Mouse (Mus musculus): ENCODE data around the gene Tmem151b.

Tmem151b gene

DNA sequence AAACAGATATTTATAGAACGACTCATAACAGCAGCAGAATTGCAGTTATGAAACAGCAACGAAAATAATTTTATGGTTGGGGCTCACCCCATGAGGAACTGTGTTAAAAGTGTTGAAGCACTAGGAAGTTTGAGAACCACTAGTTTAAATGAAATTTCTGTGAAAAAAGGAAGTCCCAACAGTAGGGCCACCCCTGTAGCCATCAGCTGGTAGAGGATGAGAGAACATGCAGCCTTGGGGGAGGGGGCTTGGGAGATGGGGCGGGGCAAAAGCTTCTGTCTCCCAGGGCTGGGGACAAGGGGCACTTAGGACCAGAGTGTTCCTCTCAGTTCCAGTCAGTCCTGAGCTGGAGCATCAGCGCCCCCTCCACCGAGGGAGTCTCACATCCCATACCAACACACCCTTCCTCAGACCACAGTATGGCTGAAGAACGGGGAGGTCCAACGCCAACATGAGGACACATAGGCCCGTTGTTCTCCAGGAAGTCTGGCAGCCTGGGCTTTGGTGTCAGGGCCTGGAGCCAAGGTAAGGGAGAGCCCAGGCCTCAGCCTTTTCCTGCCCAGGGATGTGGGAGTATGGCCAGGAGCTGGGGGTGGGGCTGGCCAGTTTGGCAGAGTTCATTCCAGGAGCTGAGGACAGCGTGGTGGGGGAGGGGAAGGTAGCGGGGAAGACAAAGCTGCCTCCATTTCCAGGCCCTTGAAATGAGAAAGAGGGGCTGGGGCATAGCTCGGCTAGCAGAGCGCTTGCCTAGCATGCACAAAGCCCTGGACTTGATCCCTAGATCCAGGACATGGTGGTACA is 34.8 kb upstream of the Tmem151b start:
- peak; percentile 97 for DNase-seq (ENCODE audit: low spot score)

DNA sequence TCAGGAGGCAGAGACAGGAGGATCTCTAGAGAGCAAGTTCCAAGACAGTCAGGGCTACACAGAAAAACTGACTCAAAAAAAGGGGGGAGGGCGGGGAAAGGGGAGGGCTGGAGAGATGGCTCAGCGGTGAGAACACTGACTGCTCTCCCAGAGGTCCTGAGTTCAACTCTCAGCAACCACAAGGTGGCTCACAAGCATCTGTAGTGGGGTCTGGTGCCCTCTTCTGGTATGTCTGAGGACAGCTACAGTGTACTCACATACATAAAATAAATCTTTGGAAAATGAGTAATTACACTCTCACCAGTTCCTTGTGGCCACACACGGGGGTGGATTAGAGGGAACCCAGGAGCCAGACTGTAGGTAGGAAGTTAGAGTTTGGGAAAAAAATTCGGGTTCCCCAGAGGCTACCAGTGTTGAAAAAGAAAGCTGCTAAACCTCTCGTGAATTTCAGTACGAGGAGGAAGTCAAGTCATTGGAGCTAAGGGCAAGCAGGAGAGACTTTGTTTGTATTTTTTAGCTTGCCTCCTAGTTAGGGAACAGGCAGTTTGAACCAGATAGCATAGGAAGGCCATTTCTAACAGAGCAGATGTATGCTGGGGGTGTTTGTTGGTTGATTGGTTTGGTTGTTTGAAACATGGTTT is 33.4 kb upstream of the Tmem151b start:
- peak; percentile 58 for DNase-seq (ENCODE audit: low spot score)

DNA sequence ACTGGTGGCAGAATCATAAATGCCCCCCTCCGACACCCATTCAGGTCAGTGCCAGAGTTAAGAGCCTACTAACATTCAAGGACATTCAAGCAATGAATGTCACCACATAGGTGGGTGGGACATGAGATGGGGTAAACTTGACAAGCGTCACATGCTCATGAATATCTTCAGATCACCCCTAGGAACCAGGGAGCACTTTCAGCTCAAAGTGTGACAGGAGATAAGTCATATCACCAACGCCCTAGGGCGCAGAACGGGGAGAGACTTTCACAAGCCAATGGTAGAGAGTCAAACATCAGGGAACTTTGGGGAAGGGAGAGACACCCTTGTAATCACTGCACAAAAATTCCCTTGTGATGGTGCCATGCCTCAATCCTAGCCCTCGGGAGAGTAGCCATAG is 32.7 kb upstream of the Tmem151b start:
- DNase-seq (ENCODE audit: low spot score): no peak

DNA sequence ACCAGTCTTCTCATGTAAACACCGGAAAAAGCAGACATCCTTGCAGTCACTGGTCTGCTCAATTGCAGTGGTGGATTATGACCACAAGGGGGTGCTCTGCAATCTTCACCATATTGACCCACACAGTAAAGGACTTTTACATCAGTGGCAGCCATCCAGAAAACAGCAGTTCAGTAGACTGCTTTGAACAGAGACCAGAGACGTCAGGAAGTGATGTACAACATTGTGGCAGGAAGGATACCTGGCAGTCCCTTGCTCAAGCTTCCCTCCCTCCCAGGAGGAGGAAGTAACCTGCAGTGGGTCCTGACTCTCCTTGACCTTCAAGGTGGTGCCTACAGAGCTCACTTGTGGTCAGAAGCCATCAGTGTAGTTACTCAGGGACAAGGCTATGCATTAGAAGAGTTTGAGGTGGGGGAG is 32.1 kb upstream of the Tmem151b start:
- DNase-seq (ENCODE audit: low spot score): peak; percentile 91

DNA sequence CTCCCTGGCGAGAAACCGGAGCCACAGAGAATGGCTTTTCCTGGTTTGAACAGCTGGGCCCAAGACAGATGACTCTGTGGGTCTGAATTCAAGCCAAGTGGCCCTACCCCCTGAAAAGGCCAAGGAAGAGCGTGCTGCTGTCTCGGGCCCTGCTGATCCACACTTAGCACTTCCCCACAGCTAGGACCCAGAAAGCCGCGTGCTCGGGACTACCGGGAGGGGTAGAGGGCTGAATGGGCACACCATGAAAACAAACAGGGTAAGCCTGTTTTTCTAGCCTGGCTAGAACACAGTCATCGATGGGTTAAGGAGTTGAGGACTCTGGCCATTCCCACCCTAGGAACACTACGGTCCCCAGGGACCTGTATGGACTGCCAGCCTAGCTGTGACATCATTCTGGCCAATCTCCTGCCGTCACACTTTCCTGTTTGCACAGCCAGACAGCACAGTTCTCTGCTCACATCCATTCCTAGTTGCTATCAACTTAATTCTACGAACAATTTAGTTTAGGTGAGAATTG is 31.5 kb upstream of the Tmem151b start:
- DNase-seq (ENCODE audit: low spot score): no peak

DNA sequence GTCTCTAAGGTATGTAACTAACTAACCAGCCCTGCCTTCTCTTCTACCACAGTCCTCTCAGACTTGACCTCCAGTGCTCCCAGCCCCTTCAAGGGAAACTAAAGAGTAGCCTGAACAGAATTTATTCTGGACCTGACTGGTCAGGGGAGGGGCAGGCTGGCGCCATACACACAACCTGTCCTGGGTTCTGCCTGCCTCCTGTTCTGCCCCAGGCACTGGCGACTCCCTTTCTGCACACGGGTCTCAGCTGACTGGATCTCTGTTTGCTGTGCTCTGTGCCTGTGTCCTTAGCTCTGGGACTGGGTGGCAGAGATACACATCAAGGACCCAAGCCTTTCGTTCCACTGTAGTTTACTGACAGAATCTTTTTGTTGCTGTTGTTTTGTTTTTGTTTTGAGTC is 30.1 kb upstream of the Tmem151b start:
- no peak for DNase-seq (ENCODE audit: low spot score)

DNA sequence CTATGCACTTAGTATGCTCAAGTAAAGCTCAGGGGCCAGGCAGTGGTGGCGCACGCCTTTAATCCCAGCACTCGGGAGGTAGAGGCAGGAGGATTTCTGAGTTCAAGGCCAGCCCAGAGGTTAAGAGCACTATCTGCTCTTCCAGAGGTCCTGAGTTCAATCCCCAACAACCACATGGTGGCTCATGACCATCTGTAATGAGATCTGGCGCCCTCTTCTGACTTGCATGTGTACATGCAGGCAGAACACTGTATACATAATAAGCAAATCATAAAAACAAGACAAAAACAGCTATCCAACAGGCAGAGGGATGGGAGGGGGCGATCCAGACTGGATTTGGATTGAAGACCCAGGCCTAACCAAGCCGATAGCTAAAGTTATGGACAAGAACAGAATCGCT is 29.4 kb upstream of the Tmem151b start:
- DNase-seq (ENCODE audit: low spot score): no peak

DNA sequence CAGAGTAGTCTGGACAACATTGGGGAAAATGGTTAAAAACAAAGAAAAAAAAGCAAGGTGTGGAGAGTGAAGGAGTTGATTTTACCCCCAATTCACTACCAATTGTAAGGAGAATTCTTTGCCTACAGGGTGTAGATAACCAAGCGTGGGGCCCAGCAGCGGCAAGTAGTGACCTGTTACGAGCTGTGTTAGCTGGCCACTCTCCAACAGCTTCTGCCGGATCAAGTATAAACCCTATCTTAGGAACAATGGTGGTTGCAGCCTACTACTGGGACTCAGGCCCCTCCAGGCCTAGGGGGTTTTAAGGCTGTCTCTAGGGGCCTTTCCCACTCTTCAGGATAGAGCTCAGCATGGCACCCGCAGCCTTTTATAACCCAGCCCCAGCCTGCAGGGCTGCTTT is 28.8 kb upstream of the Tmem151b start:
- no peak for DNase-seq (ENCODE audit: low spot score)

DNA sequence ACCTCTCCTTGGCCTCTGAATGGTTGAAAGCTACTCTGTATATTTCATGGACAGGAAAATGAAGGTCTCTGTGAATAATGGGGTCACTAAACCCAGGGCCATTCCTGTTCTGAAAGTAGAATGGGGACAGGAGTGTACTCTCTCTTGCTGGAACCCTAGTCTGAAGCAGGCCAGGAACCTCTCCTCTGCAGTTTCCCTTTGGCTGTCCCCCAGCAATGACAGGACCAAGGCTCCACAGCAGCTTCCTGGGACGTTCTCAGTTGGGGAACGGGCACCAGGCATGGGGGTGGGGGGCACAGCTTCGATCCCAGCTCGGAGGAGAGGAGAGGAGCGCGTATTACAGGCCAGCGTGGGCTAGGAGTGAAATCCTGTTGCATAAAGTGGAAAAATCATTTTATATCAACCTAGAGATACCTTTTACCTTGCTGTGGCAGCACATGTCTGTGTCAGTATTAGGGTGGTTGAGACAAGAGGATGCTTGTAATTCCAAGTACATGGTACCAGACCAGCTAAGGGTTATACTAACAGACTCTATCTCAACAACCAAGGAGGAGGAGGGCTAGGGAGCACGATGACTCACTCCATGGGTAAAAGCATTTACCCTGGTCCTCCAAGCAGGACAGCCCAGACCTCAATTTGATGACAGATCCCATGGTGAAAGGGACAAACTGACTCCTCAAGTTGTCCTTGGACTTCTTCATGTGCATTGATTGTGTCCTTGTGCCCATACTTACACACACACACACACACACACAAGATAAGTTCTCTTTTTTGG is 25.8 kb upstream of the Tmem151b start:
- no peak for DNase-seq (ENCODE audit: low spot score)

DNA sequence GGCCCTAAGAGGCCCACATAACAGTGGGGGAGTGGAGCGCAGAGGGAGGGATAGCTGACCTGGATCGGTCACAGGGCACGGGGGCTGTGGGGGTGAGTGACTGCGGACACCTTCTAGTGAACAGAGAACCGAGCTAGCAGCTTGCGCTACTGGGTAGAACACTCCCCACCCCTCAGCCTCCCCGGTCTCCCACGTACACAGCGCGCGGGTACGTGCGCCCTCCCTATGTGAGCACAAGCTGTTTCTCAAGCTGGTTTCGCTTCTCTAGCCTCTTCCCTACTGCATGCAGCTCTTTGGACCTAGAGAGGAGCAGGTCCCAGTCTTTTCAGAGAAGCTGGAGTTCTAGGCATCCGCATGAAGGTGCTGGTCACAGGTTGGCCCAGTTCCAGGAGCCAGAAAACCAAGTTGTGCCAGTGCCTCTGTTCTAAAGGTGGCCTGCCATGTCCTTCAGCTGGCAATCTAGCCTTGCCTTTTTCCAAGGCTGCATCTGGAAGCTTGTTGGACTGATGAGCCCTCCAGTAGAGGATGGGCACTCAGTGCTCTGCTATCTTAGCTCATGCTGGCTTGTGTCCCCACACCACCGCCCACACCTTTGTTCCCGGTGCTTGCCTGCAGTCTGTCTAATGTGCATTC is 24.8 kb upstream of the Tmem151b start:
- peak; percentile 77 for DNase-seq (ENCODE audit: low spot score)

DNA sequence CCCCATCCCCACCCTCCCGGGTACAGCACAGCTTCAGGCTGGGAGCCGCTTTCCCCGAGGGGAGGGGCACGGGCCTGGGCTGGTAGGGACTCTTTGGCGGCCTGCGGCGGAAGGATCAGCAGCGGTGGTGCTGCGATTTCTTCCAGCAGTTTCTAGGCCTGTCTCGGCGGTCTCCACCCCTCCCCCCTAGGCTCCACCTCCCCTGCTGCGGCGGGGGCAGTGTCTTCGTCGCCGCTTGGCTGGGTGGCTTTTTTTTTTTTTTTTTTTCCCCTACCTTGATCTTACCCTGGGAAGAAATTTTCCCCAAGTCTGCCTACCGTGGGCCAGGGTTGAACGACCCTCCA is 24.3 kb upstream of the Tmem151b start:
- peak; percentile 95 for DNase-seq (ENCODE audit: low spot score)

DNA sequence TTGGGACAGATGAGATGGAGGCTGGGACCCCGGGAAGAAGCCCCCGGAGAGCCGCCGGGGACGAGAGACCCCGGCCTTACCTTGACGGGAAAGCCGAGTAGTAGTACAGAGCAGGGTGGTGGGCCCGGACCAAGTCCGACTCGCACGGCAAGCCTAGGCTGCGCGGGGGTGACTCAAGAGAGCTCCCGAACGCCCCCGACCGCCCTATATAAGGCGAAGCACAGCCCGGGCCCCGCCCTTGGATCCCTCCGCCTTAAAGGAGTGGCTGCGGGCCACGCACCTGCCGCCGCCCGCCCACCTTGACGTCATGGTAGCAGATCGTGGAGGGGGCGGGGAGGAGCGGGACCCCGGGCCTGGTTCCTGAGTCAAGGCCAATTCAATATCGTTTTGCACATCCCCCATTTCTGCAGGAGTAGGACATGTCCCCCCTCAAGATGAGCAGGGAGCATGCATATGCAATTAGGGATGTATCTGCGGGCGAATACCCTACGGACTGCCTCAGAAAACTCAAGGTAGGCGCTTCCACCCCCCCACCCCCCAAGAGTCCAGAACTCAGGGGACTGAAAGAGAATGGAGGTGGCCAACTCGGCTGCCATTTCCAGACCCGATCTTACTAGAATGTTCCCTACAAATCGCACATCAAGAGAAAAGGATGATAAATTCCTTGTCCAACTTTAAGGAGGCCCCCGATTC is 23.8 kb upstream of the Tmem151b start, which contains the start of gene Hsp90ab1:
Gene Hsp90ab1 (minus strand): TSS at position 185 of the 693 bp plus-strand sequence.
- peak; percentile 96 for DNase-seq (ENCODE audit: low spot score)

DNA sequence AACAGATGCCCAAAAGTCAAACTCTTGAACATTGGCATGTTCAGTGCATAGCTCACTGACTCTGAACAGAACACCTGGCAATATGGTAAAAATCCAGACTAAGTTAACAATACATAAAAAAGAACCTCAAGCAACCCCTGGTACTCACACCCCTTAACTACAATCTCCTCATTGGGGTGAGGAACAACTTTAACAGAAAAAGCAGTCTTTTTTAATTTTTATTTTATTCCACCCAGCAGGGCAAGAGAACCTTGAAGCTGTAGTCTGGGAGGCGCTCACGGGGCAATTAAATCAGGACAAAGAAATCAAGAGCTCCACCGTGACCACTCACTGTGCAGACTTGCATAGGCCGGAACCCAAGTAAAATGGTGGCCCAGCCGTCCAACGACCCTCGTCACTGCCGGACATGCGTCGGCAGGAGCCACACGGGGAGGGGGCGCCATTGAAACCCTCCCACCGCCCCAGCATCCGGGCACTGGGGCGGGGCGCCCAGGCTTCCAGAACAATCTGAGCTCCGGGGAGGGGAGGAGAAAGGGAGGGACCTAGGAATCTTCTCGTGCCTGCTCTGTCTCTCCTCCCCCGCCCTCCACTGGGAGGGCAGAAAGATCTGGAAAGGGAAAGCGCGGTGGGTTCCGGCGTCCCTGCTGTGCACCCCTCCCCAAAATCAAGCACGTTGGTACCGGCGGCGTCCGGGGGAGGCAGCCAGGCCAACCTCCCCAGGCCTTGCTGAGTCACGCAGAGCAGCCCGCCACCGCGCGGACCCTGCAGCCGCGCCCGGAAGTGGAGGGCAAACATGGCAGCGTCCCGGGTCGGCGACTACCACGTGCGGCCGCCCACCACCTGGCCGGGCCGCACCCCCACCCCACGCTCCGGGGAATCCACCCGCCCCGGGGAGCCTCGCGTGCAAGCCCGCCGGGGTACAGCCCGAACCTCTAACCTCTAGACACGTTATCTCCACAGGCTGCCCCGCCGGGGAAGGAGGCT is 22.9 kb upstream of the Tmem151b start:
- DNase-seq (ENCODE audit: low spot score): peak; percentile 87

DNA sequence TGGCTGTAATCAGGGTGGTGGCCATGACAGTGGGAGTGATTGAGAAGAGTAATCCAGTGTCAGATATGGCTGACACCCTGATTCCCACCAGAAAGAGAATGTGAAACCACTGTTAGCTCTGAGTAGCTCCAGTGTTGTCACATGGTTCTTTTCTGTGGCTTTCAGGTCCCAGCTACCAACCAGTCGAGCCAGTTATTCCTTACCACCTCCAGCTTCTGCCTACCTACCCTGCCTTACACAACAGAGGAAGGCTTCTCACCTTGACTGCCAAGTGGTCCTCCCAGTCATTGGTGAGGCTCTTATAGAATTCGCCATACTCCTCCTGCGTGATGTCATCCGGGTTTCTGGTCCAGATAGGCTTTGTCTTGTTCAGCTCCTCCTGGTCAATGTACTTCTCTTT is 20.5 kb upstream of the Tmem151b start:
- no peak for DNase-seq (ENCODE audit: low spot score)

DNA sequence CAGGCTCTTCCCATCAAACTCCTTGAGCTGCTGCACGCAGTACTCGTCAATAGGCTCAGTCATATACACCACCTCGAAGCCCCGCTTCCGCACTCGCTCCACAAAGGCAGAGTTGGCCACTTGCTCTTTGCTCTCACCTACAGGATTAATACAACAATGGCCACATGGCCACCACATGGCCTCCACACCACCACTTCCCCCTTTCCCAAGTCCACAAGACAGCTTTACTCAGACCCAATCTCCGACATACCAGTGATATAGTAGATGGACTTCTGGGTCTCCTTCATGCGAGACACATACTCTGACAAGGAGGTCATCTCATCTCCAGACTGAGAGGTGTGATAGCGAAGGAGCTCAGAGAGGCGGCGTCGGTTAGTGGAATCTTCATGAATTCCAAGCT is 19.5 kb upstream of the Tmem151b start:
- DNase-seq (ENCODE audit: low spot score): no peak

DNA sequence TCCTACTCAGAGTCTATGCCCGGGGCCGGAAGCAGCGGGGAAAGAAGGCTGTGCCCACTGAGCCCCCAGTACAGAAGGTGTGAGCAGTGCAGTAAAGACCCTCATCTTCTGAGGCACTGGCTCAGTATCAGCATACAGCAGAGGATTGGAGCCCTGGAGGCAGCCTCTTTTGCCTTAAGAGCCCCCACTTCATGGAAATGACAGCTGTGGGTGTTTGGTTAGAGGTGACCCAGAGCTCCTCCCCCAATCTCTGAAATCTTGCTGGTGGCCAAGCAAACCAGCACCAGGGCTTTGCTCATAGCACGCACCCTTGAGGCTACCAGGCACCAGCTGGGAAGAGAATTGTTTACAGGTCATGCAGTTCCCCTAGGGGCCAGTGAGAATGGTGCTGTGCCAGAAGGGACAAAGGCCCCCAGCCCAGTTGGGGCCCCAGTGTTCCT is 17.7 kb upstream of the Tmem151b start:
- peak; percentile 54 for DNase-seq (ENCODE audit: low spot score)

DNA sequence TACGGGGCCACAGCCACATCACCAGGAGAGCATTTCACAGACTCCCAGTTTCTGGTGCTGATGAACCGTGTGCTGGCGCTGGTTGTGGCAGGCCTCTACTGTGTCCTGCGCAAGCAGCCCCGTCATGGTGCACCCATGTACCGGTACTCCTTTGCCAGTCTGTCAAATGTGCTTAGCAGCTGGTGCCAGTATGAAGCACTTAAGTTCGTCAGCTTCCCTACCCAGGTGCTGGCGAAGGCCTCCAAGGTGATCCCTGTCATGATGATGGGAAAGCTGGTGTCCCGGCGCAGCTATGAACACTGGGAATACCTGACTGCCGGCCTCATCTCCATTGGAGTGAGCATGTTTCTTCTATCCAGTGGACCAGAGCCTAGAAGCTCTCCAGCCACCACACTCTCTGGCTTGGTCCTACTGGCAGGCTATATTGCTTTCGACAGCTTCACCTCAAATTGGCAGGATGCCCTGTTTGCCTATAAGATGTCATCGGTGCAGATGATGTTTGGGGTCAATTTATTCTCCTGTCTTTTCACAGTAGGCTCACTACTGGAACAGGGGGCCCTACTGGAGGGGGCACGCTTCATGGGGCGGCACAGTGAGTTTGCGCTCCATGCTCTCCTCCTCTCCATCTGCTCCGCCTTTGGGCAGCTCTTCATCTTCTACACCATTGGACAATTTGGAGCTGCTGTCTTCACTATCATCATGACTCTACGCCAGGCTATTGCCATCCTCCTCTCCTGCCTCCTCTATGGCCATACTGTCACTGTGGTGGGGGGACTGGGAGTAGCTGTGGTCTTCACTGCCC is 17.1 kb upstream of the Tmem151b start:
- no peak for DNase-seq (ENCODE audit: low spot score)

DNA sequence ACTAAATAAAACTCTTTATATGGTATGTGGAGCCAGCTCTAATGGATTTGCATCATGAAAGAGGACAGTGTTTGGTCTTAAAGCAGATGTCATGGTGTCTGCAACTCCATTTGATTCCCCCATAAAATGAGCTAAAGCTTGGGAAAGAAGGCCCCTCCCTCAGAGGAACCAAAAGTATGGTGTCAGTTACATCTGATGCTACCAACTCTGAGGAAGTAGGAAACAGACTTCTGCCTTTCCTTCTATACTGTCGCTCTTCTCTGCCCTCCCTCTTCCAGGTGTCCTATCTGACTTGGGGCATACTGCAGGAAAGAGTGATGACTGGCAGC is 16.5 kb upstream of the Tmem151b start:
- DNase-seq (ENCODE audit: low spot score): no peak

DNA sequence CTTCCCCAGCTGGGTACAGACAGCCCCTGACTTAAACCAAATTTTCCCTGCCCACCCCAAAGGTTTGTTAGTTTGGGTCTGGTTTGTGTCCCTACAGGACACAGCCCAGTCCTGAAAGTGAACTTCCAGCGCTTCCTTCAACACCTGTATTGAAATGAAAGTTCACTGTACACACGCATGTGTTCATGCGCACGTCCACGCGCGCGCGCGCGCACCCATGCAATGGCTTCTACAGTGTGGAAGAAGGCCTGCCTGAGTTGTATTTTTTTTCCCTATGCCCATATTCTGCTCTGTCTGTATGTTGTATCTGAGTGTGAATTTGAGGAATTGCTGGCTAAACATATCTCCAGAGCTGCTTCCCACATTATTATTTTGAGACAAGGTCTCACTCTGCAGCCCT is 15.6 kb upstream of the Tmem151b start:
- no peak for DNase-seq (ENCODE audit: low spot score)

All from adipocyte (in vitro differentiated cells).